Mouse (Mus musculus): Measurements from ENCODE around the gene Kif3c.

Kif3c gene

DNA sequence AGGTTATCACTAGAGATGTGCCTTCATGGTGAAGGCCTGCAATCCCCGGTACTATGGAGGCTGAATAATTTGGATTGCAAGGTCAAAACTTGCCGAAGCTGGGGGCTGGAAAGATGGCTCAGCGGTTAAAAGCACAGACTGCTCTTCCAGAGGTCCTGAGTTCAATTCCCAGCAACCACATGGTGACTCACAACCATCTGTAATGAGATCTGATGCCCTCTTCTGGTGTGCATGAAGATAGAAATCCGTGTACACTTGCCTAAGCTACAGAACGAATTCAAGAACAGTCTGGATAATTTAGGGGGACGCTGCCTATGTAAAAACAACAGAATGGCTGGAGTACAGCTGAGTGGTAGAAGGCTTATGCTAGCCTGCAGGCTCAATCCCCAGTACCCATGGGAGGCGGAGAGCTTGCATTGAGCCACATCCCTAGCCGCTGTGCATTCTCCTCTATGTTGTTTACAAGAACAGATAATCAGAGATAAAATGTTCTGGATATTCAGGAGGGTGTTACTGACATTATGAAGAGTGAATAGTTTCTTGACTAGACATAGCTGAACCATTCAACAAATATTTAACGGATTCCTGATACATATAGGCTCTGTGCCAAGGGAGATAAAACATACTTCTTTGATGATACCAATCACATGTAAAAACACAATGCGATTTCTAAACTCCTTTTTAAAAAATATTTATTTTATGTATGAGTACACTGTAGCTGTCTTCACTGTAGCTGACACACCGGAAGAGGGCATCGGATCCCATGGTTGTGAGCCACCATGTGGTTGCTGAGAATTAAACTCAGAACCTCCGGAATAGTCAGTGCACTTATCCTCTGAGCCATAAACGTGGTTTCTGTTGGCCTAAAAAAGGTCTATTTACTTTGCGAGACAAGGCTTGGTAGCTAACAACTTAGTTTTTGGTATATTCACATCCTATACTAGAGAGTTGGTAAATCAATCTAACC lies 60.7 kb downstream of the Kif3c start:
- no peak for DNase-seq

DNA sequence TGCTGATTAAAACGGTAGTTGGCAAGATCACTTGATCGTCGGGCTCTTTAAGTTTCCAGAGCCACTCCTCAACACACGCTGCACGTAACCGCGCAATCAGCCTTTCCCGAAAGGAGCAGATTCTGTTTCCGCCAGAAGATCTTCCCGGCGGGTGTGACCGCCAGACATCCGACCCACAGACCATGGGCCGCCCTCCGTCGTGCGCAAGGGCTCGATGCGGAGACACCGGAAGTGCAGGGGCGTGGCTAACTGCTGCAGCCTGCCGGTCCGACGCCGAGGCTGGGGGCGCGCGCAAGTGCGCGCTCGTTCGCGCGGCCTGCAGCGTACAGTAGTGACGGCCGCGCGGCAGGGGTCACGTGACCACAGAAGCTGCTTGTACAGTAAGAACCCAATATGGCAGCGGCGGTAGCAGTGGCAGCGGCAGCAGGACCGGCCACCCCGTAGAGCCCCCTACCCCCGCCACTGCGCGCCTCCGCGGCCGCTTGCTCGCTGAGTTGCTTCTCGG lies 61.6 kb downstream of the Kif3c start, which contains the start of gene Asxl2:
TSS of gene Asxl2 (plus strand) at position 328 of the 505 bp plus-strand sequence.
- DNase-seq: peak; percentile 98

DNA sequence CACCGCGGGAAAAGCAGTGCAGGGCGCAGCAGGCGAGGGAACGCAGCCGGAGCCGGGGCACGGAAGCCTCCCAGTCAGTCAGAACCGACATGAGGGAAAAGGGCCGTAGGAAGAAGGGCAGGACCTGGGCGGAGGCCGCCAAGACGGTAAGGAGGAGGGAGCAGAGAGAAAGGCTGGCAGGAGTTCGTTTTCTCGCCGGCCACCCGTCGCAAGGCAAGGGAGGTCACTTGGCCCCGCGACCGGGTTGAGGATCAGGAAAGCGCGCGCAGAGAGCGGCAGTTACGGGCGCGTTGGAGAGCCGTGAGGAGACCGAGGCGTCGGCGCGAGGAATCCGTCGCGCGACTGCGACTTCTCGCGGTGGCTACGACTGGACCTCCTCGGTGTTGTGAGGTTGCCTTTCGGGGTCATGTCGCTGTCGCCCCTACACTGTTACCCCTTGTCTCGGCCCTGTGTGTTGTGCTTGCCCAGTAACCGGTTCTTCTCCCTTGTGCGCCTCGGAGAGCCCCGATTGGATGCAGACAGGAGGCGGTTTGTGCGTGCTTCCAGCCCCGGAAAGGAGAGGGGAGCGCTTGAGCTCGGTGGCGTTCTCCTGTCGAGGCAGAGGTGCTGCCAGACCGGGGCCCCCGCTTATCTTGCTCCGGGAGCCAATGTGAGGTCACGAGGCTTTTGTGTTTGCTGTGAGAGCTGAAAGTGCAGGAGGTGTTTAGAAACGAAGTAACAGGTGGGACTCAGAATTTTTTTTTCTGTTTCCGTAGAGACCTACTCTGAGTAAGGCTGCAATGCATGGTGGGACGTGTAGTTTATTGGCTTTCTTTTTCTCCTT lies 62.3 kb downstream of the Kif3c start:
- peak; percentile 73 for DNase-seq

DNA sequence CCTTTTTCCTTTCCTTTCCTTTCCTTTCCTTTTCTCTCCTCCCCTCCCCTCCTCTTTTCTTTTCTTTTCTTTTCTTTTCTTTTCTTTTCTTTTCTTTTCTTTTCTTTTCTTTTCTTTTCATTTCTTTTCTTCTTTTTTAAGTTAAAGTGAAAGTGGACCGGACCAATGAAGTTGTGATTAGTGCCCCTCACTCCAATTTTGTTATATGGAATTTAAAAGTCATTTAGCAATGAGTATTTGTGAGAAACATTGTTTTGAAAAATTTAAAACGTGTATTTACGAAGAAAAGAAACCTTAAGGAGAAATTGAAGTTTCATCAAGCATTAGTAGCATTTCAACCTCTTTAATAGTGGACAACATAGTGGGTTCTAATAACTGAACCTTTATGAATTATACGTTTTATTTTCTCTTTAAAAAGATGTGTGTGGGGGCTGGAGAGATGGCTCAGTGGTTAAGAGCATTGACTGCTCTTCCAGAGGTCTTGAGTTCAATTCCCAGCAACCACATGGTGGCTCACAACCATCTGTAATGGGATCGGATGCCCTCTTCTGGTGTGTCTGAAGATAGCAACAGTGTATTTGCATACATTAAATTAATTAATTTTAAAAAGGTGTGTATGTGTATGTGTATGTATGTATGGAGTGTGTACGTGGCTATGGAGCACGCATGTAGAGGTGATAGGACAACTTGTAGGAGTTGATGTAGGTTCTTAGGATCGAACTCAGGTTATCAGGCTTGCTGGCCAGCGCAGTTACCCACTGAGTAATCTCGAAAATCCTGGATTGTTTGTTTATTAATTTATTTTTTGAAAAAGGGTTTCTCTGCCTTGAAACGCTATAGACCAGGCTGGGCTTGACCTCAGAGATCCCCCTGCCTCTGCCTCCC lies 63.2 kb downstream of the Kif3c start:
- DNase-seq: no peak

DNA sequence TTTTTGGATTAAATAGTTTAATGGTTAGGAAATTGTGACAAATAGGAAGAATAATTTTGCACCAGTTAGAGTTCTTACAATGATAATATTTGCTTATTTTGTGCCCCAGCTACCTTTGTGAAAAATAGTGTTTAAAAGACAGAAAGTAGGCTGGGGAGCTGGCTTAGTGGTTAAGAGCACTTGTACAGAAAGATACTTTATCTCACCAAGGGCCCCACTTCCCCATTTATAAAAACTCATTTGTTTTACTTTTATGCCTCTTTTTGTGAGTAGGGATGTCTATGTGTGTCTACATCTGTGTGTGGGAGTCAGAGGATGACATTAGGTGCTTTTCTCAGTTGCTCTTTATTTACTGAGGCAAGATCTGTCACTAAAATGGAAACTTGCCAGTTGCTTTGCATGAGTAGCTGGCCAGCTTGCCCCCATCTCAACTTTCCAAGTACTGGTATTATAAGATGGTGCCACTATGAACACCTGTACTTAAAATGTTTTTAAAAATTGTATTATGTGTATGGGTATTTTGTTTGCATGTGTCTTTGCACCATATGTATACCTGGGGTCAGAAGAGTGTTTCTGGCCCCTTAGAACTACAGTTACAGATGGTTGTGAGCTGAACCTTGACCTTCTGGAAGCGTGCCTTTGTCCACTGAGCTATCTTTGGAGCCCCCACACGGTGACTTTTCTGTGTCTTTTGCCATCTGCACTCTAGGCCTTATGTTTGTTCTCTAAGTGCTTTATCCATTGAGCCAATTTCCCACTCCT lies 64.9 kb downstream of the Kif3c start:
- no peak for DNase-seq

DNA sequence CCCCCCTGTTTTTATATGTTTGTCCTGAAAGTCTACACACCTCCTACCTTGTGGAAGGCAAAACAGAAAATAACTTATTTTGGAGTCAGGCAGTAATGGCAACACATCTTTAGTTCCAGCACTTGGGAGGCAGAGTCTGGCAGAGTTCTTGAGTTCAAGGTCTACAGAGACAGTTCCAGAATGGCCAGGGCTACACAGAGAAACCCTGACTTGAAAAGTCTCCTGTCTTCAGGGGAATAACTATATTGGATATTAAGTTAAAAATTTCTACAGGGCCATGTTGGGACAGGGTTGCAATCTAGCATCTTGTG lies 65.5 kb downstream of the Kif3c start:
- no peak for DNase-seq

DNA sequence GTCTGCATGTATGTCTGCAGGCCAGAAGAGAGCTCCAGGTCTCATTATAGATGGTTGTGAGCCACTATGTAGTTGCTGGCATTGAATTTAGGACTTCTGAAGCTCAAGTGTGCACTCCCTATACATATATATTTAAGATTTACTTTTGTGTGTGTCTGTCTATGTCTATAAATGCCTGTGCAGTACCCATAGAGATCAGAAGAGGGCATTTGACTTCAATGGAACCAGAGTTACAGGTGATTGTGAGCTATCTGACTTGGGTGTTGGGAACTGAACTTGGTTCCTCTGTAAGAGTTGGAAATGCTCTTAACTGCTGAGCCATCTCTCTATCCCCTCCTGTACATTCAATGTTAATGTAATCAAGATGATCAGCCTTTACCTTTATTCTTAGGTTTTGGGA lies 66.1 kb downstream of the Kif3c start:
- DNase-seq: no peak

DNA sequence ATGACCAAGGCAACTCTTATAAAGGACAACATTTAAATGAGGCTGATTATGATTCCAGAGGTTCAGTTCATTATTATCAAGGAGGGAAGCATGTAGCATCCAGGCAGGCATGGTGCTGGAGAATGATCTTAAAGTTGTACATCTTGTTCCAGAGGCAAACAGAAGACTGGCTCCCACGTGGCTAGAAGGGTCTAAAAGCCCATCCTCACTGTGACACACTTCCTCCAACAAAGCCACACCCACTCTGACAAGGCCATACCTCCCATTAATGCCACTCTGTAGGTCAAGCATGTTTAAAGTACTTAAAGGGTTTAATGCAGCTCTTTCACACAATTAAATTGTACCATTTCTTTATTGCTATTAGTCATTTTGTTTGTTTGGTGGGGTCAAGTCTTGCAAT lies 68.8 kb downstream of the Kif3c start:
- DNase-seq: no peak

DNA sequence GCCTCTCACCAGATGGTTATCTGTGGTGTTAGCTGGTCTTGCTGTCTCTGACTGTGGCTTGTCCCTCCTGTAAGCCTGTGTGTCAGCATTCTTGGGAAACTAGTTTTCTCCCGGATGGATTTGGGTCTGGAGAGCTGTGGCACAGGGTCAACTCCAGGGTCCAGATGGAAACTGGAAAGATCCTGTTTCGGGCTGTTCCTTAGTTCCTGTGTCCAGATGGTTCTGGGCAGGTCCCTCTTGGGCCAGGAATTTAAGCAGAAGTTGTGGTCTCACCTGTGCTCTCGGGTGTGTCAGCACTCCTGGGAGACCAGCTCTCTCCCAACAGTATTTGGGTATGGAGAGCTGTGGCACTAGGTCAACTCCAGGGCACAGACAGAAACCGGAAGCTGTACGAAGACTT lies 71.5 kb downstream of the Kif3c start:
- no peak for DNase-seq

DNA sequence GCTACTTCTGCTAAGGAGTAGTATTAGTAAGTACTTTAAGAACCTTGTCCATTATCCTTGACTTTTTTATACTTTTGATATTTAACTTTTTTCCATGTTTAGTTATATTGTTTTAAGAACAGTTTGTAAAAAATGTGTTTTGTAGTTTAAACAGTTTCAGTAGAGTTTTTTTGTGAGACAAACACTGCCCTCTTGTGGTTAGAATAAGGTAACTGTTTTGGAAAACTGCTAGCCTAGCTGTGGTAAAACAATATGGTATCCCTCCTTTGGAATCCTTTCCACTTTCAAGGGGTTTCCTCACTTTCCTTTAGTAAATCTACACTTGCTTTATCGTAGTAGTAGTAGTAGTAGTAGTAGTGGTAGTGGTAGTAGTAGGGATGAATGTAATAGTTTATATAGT lies 72.9 kb downstream of the Kif3c start:
- no peak for DNase-seq

DNA sequence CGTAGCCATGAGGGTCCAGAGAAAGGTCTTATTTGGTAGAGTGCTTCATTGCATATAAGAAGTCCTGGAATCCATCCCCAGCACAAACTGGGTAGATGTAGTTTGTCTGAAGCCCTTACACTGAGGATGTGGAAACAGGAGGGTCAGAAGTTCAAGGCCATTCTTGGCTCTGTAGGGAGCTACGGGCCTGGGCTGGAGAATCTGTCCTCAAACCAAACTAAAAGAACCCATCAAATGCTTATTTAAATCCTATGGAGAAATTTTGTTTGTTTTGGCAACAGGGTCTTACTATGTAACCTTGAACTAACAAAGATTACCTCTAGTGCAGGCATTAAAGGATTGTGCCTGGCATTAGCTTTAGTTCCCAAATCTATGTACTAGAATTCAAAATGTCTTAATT lies 76.0 kb downstream of the Kif3c start:
- DNase-seq: no peak

DNA sequence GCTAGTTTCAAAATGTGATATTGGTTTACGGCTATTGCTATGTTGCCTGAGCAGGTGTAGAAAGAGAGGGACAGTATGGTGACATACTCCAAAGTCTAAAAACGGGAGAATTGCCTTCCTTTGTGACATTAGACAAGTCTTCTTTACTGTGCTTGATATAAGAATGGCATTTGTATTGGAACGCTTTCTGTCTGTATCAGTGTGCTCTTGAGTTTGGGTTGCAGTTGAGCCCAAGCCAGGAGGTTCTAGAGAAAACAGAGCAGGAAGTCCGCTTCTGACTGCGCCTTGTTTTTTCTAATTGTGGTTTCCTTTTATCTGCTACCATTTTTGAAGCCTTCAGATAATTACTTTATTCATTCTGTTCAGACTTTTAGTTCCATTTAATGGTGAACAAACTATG lies 76.4 kb downstream of the Kif3c start:
- DNase-seq: no peak

DNA sequence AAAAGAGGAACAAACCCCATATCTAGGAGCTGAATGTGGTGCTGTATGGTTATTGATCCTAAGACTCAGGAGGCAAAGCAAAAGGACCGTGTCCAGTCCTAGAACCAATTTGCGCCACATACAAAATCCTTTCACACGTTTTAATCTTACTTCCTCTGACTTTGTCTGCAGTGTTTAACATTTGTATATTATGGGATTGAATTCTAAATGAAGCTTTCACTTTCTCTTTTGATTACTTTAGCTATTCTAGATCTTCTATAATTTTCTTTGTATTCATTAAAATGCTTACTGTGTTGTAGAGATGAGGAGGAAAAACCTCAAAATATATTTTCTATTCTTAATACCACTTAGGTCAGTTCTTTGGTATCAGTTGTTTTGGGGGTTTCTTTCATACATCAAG lies 88.6 kb downstream of the Kif3c start:
- DNase-seq: no peak

All from cerebellum, adult 8-10 months (tissue).